Mouse (Mus musculus) spleen, embryonic (tissue): ENCODE measurements around the gene Scn3b.

ENCODE experiments used
- CTCF ChIA-PET: fragments of 350-600 bp; sonication (Branson Sonifier 250); formaldehyde crosslinking; loops from one replicate; lab custom pipeline; 2022; lab: Charles Lee

The Scn3b gene

DNA sequence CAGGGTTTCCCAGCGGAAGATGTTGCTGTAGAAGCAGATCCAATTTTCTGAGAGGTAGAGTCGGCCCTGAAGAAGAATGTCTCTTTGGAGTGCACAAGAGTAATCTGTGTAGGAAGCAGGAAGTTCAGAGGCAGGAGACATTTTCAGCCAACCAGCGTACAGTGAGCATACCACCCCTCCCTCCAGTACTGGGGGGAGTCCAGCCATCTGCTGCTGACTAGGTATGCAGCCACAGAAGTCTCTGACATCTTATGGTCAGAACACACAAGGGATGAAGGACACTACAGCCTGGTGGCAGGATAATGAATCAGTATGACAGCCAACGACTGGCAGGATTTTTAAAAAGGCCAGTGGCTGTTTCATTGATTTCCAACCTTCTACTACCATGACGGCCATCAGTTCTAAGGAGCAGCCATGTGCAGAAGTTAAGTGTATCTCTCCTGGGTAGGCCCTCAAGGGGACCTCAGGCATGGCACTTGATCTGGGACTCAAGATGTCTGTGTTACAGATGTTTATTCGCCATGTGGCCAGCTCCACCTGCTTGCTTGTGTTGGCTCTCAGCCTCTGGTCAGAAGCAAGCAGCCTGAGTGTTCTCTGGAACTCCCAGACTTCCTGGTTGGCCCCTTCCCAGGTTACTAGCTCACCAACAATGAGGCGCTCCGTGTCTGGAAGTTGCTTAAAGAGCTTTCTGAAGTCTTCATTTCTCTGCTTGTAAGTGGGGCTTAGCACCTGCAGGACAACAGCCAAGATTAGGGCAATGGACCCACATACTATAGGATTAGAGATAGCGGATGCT, 48.0 kb downstream of the Scn3b start:
- CTCF ChIA-PET: no interaction called here

DNA sequence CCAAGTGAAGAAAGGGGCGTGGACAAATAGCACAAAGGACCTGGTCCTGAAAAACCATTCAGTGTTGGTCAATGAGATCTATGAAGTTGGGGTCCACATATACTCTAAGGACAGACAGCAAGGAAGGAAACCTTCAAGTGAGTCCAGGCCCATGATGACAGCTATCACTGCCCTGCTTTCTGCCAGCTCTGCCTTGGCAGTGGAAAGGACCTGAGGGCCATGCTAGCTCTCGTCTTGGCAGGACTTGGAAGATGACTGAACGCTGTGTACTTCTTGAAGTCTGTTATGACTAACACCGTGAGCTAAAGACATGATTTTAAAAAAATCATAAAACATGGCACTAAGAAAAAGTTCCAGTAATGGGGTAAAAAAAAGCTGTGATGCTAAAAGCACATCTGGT, 48.7 kb downstream of the Scn3b start:
- CTCF ChIA-PET: no interaction called here

DNA sequence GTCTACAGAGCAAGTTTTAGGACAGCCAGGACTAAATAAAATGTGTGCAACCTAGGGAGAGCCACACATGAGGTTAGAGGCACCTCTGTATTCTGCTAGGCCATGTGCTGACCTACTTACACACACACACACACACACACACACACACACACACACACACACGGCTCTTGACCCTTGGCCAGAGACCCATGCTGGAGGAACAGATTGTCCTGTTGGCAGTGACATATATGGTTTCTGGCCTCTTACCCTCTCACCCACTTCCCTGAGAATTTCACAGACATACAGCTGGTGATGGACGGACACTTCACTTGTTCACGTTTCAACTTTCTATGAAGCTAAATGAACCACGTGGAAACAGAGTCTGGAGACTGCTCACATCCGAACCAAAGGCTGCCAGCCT, 49.8 kb downstream of the Scn3b start:
- CTCF ChIA-PET: no interaction called here

DNA sequence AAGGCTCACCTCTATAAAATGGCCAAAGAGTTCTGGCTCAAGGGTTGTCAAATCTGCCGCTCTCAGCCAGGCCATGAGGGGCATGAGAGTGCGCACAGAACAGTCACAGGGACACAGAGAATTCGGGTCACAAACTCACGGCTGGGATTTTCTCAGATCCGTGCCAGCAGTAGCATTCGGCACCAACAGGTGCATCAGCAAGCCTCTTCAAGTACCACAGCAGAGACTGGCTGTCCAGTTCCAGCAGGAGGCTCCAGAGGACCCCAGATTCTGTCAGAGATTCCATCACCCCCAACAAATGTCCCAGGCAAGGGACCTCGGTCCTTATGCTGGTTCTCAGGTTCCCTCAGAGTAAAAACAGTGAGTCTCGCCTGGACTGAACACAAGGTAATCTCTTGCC, 51.4 kb downstream of the Scn3b start:
- CTCF ChIA-PET: interaction anchor here (0.6 kb wide), 1 partner anchor 22 kb away, joined by 8 read pairs; no protein-coding TSS in a partner anchor

DNA sequence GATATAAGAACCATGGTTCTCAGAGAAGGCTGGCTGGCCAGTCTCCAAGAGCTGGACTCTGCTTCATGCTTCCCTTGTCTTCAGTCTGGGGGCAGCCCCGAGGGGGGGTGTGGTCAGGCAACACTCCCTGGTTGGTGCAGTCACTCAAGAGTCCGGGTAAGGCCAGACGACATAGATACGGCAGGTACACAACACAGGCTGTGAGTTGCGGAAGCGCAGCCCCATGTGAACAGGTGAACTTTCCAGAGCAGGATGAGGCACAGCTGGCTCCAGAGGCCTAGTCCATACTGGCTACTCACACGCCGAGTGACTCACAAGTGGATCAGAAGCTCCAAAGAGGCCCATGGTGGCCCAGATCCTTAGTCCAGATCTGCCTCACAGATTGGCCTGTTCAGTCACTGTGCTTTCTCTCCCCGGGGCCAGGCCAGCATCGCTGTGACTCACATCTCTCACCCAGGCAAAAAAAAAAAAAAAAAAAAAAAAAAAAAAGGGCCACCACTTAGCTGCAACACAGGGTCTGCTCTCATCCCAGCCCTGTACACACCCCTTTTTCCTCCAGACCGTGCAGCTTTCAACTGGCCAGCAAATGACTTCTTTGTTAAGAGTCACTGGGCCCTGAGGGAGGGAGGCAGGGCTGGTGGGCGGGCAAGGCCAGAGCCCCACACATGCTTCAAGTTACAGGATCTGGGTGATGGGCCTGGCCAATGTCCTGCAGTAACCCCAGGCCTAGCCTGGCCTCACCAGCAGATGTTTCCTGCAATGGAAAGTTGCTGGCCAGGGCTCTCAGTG, 52.1 kb downstream of the Scn3b start:
- CTCF ChIA-PET: interaction anchor here (0.6 kb wide), 2 partner anchors 22 to 109 kb away, joined by 5 to 8 read pairs; no protein-coding TSS in a partner anchor

DNA sequence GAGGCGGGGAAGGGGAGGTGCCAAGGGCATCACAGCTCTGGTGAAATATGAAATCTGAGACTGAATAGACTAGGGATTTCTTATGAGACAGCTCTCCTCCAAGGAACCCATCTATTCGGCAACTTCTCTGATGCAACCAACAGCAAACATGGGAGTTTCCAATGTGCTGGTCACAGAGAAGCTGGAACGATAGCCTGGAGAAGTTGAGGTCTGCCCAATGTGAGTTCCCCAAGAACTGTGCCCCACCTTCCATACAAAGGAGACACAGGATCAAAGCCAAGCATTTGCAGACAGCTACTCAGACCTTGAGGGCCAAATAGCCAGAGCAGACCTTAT, 52.6 kb downstream of the Scn3b start:
- CTCF ChIA-PET: interaction anchor here (0.6 kb wide), 1 partner anchor 108 kb away, joined by 5 read pairs; no protein-coding TSS in a partner anchor

DNA sequence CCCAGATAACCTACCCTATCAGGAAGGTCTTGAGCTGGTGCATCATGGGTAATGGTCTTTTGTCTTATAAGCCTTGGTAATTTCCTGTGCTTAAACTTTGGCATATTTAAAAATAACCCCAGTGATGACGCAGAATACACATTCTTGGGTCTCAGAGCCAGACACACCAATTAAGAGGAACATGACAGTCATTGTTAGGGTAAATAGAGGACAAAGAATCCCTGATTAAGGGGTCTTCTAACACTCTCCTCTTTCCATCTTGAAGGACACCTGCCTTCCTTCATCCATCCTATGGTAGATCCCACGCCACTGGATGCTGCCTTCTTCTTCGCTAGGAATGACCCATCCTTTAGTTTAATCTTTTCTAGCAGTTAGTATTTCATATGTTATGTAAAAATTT, 53.4 kb downstream of the Scn3b start:
- CTCF ChIA-PET: no interaction called here

DNA sequence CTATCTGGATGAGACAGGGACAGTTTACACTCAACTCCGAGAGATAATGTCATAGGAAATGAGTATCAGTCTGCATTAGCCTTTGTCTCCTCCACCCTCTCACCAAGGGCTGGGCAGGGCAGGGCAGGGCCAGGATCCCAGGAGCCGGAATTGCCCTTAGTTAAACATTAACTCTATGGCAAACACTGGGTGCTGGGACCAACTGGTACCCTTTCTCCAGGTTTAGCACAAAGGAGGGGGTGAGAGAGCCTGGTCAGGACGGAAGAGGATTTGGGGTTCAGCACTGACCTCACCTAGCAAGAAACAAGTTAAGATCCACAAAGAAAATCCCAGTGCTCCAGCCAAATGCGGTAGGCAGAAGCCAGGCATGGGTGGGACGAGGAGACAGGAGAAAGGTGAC, 54.2 kb downstream of the Scn3b start:
- CTCF ChIA-PET: no interaction called here

DNA sequence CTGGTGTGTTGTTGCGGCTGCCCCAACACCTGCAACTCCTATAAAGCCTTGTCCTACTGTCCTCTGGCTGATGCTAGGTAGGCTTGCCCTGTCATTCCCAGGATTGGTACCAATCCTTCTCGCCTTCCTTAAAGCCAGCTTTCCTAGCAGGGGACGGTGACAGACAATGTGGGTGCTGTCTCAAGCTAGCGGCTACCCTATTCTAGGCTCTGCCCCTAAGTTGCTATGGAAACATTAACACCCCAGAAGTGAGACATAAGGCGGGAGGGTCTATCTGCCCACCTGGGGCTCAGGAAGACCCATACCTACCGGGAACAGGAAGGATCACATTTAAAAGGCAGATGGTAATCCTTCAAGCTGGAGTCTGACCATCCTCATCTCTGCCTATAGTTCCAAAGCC, 54.8 kb downstream of the Scn3b start:
- CTCF ChIA-PET: no interaction called here

DNA sequence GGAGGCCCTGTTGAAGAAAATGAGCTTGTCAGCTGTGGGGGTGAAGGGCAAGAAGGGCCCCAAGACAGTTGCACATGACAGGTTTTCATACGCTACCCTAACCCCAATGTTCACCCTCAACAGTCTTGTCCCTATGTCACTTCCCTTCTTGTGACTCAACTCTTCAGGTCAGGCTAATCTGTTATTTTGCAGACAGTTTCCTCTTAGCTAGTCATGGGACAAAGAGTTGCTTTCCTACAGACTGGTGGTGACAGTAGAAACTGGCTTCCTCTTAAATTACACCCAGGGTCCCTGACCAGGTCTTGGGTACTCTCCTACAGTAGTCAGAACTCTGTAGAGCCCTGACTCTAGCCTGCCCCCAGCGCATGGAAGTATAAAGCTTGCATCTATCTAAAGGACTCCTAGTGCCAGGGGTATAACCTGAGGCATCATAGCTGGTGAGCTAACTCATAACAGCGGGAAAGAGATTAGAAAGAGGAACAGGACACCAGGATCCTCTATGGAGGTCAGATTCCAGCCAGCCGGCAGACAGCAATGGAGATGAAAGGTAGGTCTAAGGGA, 55.3 kb downstream of the Scn3b start:
- CTCF ChIA-PET: no interaction called here

DNA sequence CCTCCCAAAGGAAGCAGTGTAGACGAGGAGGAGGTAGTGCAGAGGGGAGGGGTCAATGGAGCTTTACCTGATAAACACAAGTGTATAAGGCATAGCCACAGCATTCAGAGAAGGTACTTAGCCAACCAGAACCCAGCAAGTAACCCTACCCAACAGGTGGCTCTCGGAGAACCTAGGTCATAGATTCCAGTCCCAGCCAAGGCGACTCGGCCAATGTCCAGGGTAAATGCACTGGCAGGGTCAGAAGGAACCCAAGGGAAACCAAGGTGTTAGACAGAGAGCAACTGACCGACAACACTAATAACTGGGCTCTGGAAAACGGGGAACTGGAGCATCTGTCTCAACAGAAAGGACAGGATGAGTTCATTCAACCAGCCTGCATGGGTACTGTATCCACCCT, 55.8 kb downstream of the Scn3b start:
- CTCF ChIA-PET: no interaction called here

DNA sequence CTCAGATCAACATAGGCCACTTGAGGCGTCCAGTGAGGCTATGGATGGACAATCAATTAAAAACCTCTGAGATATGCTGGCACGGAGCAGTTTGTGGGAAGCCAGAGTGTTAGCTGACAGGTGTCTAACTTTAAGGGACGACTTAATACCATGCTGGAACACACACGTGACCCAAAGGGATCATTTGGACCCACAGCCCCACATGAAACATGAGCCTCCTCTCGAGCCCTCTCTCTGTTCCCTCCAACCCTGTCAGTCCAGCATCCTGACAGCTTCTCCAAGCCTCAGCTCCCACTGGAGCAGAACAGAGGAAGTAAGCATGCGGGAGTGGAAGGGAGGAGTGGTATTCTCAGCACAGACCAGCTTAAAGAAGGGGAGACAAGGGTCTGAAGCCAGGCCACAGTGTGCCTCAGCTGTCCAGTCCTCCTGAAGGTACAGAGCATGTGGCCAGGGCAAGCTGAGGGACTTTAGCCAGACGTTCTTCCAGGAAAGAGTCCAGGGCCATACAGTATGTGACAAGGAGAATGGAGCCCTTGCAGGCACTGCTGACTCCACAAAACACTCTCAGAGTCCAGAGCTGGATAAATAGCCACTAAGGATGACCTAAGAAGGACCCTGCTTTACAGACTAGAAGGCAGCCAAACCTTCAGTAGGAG, 57.4 kb downstream of the Scn3b start:
- CTCF ChIA-PET: no interaction called here

DNA sequence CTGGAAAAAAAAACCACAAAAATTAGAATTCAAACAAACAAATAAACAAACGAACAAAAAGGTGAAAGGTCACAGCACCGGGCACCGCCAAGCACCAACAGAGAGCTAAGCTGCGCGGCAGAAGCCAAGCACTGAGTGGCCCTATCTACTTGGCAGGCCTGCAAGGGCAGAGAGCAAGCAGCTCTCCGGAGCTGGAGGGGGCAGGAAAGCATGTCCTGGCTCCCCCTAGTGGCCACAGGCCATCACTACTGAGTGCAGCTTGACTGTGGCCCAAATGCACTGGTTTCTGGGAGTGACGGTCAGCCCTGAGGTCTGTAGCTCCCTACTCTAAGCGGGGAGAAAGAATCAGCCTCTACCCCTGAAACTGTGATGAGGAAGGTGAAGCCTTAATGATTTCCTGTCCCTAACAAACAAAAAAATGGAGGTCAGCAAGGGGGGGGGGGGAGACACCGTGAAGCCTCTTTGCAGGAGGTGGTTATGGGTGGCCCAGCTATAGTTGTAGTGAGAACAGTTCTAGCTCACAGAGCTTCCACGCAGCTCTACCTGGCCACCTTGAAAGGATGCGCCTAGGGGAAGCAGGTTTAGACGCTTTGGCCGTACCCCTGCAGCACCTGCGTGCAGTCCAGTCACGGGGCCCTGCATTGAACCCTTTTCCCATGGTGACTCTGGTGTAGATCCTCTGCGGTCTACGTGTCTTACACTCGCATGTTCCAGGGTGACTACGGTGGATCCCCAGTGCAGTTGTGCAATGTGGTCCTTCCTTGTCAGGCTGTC, 61.8 kb downstream of the Scn3b start:
- CTCF ChIA-PET: interaction anchor here (0.6 to 0.8 kb wide), 6 partner anchors 12 to 1230 kb away, joined by 3 to 15 read pairs (median 5); no protein-coding TSS in a partner anchor

DNA sequence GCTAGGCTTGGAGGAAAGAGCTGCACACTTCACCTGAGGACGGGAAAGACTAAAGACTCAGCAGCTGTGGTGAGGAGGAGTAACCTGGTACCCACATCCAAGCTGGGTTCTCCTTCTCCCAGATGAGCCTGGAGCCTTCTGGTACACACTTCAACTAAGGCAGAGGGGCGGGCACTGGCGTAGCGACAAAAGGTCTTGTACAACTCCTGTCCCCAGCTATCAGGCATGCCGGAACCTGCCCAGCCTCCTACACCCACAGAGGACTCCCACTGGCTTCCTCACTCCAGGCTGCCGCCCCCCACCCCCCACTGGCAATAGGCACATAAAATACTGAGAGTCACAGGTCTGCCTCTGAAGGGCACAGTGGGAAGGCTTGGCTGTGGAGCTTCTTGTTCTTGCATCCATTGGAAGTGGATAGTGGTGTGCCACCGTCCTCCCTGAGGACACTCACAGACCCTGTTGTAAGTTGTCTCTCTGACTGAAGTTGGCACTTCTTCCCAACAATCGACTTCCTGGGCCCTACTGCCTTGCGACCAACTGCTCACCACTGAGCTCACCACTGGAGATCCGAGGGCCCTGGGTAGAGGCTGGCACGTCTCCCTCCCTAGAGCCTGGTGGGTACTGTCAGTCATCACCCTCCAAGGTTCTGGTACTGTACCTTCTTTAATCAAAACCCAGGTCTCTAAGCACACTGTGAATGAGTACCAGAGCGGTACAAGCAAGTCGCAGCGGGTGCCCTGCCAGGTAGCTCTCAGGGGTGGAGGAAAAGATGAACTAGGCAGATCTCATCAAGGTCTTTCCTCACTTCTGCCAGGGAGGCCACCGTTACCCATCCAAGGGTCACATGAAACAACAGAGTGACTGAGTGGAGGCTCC, 62.6 kb downstream of the Scn3b start:
- CTCF ChIA-PET: interaction anchor here (1.0 kb wide), 1 partner anchor 10 kb away, joined by 3 read pairs; no protein-coding TSS in a partner anchor

DNA sequence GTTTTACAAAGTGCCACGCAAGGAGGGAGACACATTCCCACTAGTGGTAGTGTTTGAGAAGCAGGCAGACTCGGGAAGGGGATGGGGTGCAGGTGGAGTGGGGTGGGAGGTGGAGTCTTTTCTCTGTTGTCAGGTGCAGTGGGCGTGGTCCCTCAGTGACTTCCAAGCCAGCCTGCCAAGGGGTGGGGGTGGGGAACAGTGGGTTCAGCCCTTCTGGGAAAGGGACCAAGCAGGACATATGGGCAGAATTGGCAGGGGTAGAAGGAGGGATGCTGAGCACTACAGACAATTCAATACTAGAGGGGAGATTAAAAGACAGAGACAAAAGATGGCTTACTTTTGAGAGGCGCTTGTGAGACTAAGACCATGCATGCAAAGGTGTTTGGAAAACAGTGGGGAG, 63.3 kb downstream of the Scn3b start:
- CTCF ChIA-PET: interaction anchor here (1.0 kb wide), 1 partner anchor 9 kb away, joined by 3 read pairs; no protein-coding TSS in a partner anchor

DNA sequence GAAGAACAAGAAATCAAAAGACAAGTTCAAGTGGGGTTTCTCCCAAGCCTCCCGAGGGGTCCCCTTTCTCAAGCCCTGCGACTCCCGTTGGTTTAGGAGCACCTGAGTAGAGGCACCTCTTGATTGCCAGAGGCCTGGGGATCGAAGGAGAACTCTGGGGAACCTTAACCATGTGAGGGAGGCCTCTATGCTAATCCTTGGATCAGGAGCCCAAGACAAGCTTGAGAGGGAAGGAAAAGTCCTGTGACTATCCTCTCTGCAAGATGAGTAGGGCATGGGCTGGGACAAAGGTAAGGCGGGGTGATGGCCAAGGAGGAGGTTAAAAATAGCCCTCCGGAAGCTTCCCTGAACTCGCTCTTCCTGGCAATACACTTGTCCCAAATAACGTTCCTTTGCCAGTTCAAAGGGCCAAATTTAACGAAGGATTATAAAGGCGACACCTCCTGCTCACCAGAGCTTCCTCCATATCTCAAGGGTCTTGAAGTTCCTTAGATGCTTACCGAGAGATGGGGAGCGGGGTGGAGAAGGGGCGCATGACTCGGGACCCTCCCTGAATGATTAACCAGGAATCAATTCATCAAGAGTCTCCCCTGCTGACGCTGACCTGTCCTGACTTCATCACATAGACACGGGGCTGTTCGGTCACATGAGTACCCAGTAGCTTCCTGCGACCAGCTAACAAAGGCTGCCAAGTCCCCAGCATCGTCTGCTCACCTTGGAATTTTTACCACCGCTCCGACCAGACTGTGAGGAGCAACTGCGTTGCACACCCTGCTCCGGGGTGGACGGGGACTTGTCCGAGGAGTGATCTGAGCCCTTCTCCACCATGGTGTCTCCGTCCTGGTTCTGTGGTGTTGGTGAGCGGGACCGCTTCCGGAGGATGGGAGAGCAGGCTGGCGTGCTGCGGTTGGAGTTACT, 64.0 kb downstream of the Scn3b start:
- CTCF ChIA-PET: interaction anchor here (0.7 kb wide), 1 partner anchor 35 kb away, joined by 10 read pairs; no protein-coding TSS in a partner anchor

DNA sequence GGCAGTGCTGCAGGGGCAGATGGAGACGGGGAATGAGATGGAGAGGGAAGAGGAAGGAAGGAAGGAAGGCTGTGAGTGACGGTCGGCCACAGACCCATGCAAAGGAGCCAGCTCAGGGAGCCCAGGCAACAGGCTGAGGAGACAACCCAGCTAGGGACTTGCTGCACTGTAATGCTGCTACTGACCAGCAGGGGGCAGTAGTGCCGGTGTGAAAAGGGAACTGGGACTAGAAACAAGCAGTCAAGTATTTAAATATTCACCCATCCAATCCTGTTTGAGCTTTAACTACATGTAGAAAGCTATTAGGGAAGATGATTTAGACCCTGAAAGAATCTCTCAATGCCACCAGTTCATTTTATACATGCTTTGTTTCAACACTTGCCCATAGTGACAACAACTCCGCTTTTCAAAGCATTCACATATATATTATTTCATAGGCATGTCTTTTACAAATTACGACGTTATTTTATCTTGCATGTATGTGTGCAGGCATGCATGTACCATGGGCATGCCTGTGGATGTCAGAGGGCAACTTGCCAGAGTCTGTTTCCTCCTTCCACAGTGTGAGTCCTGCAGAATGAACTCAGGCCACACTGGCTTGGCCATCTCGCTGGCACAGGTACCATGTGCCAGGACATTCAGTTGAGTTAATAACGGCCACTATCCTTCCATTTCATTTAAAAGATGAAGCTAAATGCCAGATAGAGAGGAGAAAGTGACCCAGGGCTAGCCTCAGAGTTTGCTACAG, 64.8 kb downstream of the Scn3b start:
- CTCF ChIA-PET: no interaction called here

DNA sequence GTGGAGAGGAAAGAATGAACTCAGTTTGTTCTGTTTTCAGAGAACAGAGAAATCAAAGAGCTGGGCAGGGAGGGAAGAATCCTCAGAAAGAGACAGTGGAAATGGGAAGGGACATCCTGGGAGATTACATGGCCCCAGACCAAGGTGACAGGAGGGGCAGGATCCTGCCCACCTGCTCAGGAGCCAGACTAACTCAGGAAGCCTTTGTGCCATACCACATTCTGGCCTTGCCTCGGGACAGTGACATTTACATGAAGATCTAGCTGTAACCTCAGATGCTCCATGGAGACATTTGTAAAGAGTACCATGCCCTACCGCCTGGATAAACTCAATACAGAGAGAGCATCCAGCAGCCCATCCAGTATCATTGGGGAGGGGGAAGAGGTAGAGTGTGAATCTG, 65.6 kb downstream of the Scn3b start:
- CTCF ChIA-PET: no interaction called here
